Mouse (Mus musculus) brain, embryonic 14.5 days (tissue): ENCODE data around the gene Donson.

Experiments used
- CTCF ChIP-seq: fragments of 200-500 bp; IDR thresholded peaks from 2 replicates; pipeline ENCODE4 v1.5.1; 2012; ENCODE audit warnings: inconsistent platforms, mild to moderate bottlenecking, moderate library complexity, borderline replicate concordance; ENCODE audit not compliant: insufficient read depth, insufficient read length; ENCODE audit errors: extremely low read depth
- POLR2A ChIP-seq: fragments of 200-500 bp; IDR thresholded peaks from 2 replicates; pipeline ENCODE4 v1.6.1; 2012; ENCODE audit warnings: mild to moderate bottlenecking, inconsistent platforms, borderline replicate concordance; ENCODE audit not compliant: poor library complexity, insufficient read depth, insufficient read length, severe bottlenecking; ENCODE audit errors: extremely low read depth

- TF ChIP-seq CTCF (no peak), POLR2A (no peak)
These were observed 13.3 kb upstream of the Donson start for GRCm38 (mm10) chr16:91701908-91702307.
